Mouse (Mus musculus): ENCODE measurements around the gene Gm11983. TPM values are rescaled to one million over a fixed set of nuclear protein-coding genes. Genes with fewer than 3 reads are reported as not detected.

The Gm11983 gene
- total and polyA plus RNA-seq, 3 experiments, result not detected

DNA sequence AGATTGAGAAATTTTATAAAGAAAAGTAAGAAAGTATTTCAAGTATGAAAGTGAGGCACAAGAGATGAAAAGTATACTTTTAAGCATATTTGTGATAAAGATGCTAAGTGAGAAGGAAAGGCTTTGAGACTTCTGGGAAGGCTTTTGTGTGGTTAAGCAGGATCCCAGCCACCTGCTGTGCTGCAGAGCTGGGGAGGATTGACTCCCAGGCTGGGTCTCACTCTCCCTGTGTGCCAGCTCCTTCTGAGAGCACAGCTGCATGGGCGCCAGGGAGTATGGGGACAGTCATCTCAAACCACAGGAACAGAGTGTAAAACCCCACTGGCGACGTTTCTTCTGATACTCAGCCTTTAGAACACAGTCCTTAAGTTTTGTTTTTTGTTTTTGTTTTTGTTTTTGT is 3.3 kb upstream of the Gm11983 start:
- dilution Hi-C loops (cut with MboI; ENCODE audit: extremely low pct_ligation_motif_present, extremely low pct_unique_long_range_greater_than_20kb, low sequenced_read_pairs), result no loop called here
- H3K27ac ChIP-seq (ENCODE audit: insufficient read depth, low read depth), result no peak overlapping the region
- in situ Hi-C loops (cut with MboI; ENCODE audit: low pct_ligation_motif_present, low pct_unique_long_range_greater_than_20kb, low sequenced_read_pairs), result no loop called here

GRCm38 (mm10) chr11:6834636-6835035 is 2.8 kb downstream of the Gm11983 start:
- Histone ChIP-seq H3K36me3 (replicated peaks in 1 of 2; ENCODE audit: control insufficient read depth in 1 of 2, insufficient read depth in 1 of 2, low read length in 1 of 2) (no peaks in the 10 kb centered on the region), H3K4me1 (ENCODE audit: control insufficient read depth in 1 of 2, insufficient read depth in 2 of 2) (no peaks in the 10 kb centered on the region), H3K4me2 (ENCODE audit: insufficient read depth, low read depth, poor library complexity, severe bottlenecking) (no peak overlapping the region), H3K9me3 (replicated peaks; ENCODE audit: low read length) (no peaks in the 10 kb centered on the region), H3K27me3 (replicated peaks) (peaks cover 84% of the 10 kb centered on the region), H3K9ac (ENCODE audit: insufficient read depth, low read depth) (no peak overlapping the region), H3K79me2 (replicated peaks; ENCODE audit: control insufficient read depth, extremely low read depth, insufficient read depth, poor library complexity, severe bottlenecking) (no peaks in the 10 kb centered on the region), H3K27ac (ENCODE audit: insufficient read depth, low read depth) (no peak overlapping the region), H3K4me3 (replicated peaks in 1 of 3; ENCODE audit: low read depth in 2 of 3, low read length in 2 of 3, poor library complexity in 1 of 3) (no peak overlapping the region)
- dilution Hi-C loops (cut with MboI; ENCODE audit: extremely low pct_ligation_motif_present, extremely low pct_unique_long_range_greater_than_20kb, low sequenced_read_pairs), result no loop called here
- no peak for TF ChIP-seq CHD2 (IDR thresholded peaks at IDR 0.05; ENCODE audit: low read length)
- no peak for TF ChIP-seq GABPA (IDR thresholded peaks at IDR 0.05; ENCODE audit: insufficient replicate concordance, low read depth, low read length)
- no peak for TF ChIP-seq SMC3 (IDR thresholded peaks at IDR 0.05; ENCODE audit: low read depth, low read length)
- no peak for TF ChIP-seq ZMIZ1 (IDR thresholded peaks at IDR 0.05; ENCODE audit: low read depth, low read length)
- no peak for TF ChIP-seq MAX (IDR thresholded peaks at IDR 0.05; ENCODE audit: low read length)
- no peak for TF ChIP-seq TBP (conservative IDR thresholded peaks at IDR 0.05; ENCODE audit: low read depth, low read length)
- TF ChIP-seq NRF1 (IDR thresholded peaks at IDR 0.05; ENCODE audit: low read depth, low read length), result no peak
- TF ChIP-seq KAT2A (IDR thresholded peaks at IDR 0.05; ENCODE audit: insufficient replicate concordance, low read length), result no peak
- TF ChIP-seq MAZ (IDR thresholded peaks at IDR 0.05; ENCODE audit: low read depth, low read length), result no peak
- no peak for TF ChIP-seq USF1 (IDR thresholded peaks at IDR 0.05; ENCODE audit: low read depth, low read length)
- no peak for TF ChIP-seq MXI1 (IDR thresholded peaks at IDR 0.05; ENCODE audit: low read depth, low read length)
- no peak for TF ChIP-seq ZC3H11A (IDR thresholded peaks at IDR 0.05; ENCODE audit: low read depth, low read length)
- DNase-seq (ENCODE audit: extremely low read depth), result no peak
- in situ Hi-C loops (cut with MboI; ENCODE audit: low pct_ligation_motif_present, low pct_unique_long_range_greater_than_20kb, low sequenced_read_pairs), result no loop called here

More for the DNA sequence above, 3.3 kb upstream of the Gm11983 start:
- no peaks in the 10 kb centered on the region for H3K36me3 ChIP-seq (replicated peaks in 1 of 2; ENCODE audit: control insufficient read depth in 1 of 2, insufficient read depth in 1 of 2, low read length in 1 of 2)
- no peaks in the 10 kb centered on the region for H3K4me1 ChIP-seq (ENCODE audit: control insufficient read depth in 1 of 2, insufficient read depth in 2 of 2)
- no peaks in the 10 kb centered on the region for H3K79me2 ChIP-seq (replicated peaks; ENCODE audit: control insufficient read depth, extremely low read depth, insufficient read depth, poor library complexity, severe bottlenecking)
- no peak overlapping the region for H3K4me2 ChIP-seq (ENCODE audit: insufficient read depth, low read depth, poor library complexity, severe bottlenecking)
- H3K4me3 ChIP-seq (replicated peaks in 1 of 3; ENCODE audit: low read depth in 2 of 3, low read length in 2 of 3, poor library complexity in 1 of 3), result no peak overlapping the region
- peaks cover 71% of the 10 kb centered on the region for H3K27me3 ChIP-seq (replicated peaks)
- H3K9me3 ChIP-seq (replicated peaks; ENCODE audit: low read length), result peaks cover 2% of the 10 kb centered on the region
- no peak overlapping the region for H3K9ac ChIP-seq (ENCODE audit: insufficient read depth, low read depth)
- TF ChIP-seq ZNF384 (IDR thresholded peaks at IDR 0.05; ENCODE audit: low read depth, low read length) (no peak), TCF12 (IDR thresholded peaks at IDR 0.05; ENCODE audit: low read depth, low read length) (no peak), UBTF (IDR thresholded peaks at IDR 0.05; ENCODE audit: low read depth, low read length) (no peak), USF2 (conservative IDR thresholded peaks at IDR 0.05; ENCODE audit: low read depth, low read length) (no peak), ZKSCAN1 (IDR thresholded peaks at IDR 0.05; ENCODE audit: borderline replicate concordance, low read depth, low read length) (no peak), EP300 (IDR thresholded peaks at IDR 0.05; ENCODE audit: low read length) (no peak), MAFK (IDR thresholded peaks at IDR 0.05; ENCODE audit: insufficient replicate concordance, low read length) (no peak), MAZ (IDR thresholded peaks at IDR 0.05; ENCODE audit: low read depth, low read length) (no peak), POLR2AphosphoS2 (IDR thresholded peaks at IDR 0.05; ENCODE audit: low read depth, low read length) (no peak), SIN3A (IDR thresholded peaks at IDR 0.05; ENCODE audit: low read length) (no peak), KAT2A (IDR thresholded peaks at IDR 0.05; ENCODE audit: insufficient replicate concordance, low read length) (no peak), ZC3H11A (IDR thresholded peaks at IDR 0.05; ENCODE audit: low read depth, low read length) (no peak), MEF2A (IDR thresholded peaks at IDR 0.05; ENCODE audit: borderline replicate concordance, low read depth, low read length) (no peak), PAX5 (IDR thresholded peaks at IDR 0.05; ENCODE audit: low read length) (no peak)
- no peak for DNase-seq (ENCODE audit: extremely low read depth)

Measured in CH12.LX (cell line).